Mouse (Mus musculus): Measurements from ENCODE around the gene 1700029J07Rik. TPM values are rescaled to one million over a fixed set of nuclear protein-coding genes. Genes with fewer than 3 reads are reported as not detected.

The 1700029J07Rik gene
- total RNA-seq (2021), result under 1 TPM; 0.33 to 0.50 TPM

DNA sequence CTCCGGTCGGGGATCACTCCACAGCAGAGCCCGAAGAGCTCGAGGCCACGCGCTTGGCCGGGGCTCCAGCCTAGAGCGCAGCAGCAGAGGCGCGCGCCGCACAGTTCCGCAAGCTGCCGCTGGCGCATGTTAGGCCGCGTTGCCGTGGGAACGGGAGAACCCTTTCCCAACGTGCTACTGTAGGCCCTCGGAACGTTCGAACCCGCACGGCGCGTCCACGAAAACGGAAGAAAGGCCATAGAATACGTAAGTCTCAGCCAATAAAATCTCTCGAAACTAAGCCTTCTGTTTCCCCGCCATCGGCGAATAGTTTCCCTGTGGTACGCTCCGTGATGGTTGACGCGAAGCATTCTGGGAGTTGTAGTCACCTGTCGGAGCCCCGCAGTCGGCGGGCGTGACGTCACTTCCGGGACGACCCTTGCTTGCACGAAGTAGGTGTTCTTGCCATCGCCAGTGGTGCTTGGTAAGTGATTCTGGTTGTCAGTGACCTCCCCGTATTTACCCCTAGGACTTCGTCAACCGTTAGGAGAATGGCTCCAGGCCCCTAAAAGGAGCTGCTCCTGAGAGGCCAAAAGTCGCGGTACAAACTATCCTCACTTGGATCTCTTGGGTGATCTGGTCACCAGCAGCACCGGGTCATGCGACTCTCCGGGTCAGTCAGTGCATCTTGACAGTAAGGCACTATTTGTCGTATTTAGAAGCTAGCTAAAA is at the start of gene 1700029J07Rik, which contains the start of gene Ufsp2:
TSS of gene 1700029J07Rik (minus strand) at position 127 of the 711 bp plus-strand sequence.
TSS of gene Ufsp2 (plus strand) at position 403 of the 711 bp plus-strand sequence.
- intact Hi-C loops (cut with DNase I), result loop anchor here (2.0 kb wide), 1 partner anchor 24 kb away; the partner anchor contains the start of gene Lrp2bp
- peak; percentile 97 to 98 for DNase-seq

DNA sequence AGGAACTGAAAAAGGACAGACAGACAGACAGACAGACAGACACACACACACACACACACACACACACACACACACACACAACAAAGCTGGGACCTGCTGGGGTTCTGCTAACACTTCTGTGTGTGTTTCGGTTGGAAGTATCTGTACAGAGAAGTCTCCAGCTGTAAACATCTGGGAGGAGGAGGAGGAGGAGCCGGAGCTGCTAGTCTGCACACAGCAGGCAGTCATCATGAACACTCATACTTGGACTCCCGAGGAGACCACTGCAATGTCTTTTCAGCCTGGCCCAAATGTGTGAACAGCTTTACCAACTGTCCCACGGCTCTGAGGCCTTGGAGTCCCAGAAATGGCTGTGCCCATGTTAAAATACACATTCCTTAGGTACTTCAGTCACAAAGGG is 49.3 kb upstream of the 1700029J07Rik start:
- DNase-seq, result no peak
- intact Hi-C loops (cut with DNase I), result no loop called here

DNA sequence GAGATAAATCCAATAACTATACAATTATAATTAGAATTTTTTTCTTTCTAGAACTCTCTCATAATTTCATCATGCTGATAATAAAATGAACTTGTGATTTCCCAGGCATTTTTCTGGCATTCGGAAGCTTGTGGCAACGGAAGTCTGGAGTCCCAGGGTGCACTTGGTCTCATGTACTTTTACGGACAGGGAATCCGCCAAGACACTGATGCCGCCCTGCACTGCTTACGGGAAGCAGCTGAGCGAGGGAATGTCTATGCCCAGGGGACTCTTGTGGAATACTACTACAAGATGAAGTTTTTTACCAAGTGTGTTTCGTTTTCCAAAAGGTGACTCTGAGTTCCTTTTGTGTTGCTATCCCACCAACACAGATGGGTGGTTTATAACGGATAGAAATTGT is 47.7 kb upstream of the 1700029J07Rik start:
- intact Hi-C loops (cut with DNase I), result no loop called here
- DNase-seq, result no peak

DNA sequence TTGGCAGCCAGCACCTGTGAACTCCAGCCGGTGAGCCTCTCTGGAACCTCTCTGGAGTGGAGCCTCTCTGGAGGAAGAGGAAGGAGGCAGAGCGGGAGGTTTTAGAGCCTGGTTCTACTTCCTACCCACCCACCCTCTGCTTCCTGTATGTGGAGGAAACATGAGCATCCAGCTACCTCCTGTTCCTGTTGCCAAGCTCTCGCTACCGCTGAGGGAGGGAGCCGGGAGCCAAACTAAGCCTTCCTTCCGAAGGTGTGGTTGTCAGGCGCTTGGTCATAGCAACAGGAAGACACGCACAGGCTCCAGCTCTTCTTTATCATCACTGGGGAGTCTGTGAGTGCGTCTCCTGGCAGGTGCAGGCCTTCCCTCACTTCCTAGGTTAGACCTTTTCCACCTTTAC is 47.2 kb upstream of the 1700029J07Rik start:
- intact Hi-C loops (cut with DNase I), result no loop called here
- peak in 1 of 2 experiments; percentile 14 for DNase-seq

DNA sequence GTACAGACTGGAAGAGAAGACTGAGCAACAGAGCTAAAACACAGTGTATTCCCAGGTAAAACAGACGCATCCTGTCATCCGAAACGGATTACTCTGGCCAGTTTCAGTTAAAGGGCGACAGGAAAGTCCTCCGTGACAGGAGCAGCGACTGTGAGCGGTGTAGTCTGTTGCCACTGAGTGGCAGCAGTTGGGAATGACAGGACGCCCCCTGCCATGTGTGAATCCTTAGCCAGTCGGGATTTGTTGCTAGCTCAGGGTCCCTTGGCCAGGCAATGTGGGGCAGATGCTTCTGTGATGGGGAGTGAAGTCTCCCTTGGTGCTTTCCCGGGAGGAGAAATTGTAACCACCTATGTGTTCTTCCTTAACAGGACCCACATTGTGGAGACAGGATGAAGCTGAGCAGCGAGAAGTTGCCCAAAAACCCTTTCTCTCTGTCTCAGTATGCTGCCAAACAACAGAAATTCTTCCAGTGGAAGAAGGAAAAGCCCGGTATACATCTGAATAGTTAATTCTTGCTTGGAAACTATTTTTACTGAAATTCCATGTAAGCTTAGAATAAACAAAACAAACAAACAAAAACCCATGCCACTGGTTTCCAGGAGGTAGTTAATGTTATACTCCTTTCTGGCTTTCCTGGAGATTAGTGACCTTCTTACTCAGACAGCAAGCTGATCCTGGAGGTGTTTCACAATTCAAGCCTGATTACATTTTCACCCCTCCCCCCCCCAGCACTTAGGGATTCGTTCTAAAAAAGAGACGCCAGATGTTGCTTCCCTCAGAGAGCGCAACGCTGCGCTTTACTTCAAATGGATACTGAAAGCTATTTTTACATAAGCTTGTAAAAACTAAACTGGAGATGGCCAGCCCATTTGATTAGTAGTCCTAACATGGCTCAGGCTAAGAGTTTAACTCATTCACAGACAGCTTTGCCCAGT is 36.0 kb upstream of the 1700029J07Rik start:
- intact Hi-C loops (cut with DNase I), result no loop called here
- DNase-seq, result peak; percentile 31 to 39

DNA sequence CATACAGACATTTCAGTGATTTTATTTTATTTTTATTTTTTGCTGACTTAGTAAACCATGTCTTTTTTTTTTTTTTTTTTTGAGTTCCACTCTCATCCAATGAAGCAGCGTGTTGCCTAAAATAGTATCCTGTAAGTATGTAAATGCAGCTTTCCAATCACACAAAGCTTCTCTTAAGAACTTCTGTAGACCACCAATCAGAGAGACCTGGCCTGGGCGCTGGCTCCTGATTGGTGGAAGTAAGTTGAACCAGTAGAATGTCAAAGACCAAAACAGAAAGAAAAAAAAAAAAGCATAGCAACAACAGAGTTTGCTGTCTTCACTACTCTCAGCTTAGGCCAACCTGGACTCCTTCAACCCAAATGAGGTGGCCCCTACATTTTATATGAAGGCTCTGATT is 35.3 kb upstream of the 1700029J07Rik start:
- intact Hi-C loops (cut with DNase I), result no loop called here
- DNase-seq, result no peak

DNA sequence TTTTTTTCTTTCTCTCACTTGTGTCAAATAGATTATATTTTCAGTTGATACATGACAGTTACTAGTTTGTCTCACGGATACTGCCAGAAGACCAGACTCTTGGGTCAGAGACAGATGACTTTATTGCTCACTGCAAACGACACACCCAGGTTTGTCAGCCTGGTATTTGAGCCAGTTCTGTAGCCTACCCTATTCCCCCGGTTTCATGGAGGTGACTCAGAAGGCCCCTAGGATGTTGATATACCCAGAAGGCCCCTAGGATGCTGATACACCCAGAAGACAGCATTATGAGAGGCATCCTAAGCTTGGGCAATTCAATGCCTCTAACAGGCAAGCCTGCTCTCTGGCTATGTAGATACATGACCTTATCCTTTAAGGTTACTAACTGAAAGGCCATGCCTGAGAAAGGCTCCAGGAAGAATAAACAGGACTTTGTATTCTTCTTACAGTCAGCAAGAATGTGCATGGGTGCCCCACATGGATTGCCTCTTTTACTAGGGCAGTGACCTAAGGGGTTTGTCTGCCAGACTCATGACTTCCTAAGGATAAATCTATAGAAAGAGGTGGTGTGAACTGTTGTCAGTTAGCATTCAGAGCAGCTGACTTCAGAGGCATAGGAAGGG is 32.1 kb upstream of the 1700029J07Rik start:
- intact Hi-C loops (cut with DNase I), result no loop called here
- DNase-seq, result no peak

DNA sequence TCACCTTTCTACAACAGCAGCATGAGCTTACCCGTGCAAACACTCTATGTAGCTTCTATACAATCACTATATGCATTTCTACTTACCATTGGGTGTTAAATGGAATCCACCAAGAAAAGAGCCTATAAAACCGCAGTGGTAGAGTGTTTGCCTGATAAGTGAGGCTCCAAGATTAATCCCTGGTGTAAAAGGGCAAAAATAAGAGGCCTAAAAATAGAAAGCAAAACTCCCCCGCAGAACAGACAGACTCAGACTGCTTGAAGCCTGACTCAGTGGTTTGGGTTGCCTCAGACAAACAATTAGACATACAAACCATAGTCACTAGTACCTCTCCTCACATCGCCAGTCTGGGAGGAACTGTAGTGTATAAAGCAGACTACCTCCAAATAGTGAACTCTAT is 30.5 kb upstream of the 1700029J07Rik start, which contains the start of gene Ankrd37:
TSS of gene Ankrd37 (minus strand) at position 112 of the 400 bp plus-strand sequence.
- intact Hi-C loops (cut with DNase I), result no loop called here
- DNase-seq, result no peak

DNA sequence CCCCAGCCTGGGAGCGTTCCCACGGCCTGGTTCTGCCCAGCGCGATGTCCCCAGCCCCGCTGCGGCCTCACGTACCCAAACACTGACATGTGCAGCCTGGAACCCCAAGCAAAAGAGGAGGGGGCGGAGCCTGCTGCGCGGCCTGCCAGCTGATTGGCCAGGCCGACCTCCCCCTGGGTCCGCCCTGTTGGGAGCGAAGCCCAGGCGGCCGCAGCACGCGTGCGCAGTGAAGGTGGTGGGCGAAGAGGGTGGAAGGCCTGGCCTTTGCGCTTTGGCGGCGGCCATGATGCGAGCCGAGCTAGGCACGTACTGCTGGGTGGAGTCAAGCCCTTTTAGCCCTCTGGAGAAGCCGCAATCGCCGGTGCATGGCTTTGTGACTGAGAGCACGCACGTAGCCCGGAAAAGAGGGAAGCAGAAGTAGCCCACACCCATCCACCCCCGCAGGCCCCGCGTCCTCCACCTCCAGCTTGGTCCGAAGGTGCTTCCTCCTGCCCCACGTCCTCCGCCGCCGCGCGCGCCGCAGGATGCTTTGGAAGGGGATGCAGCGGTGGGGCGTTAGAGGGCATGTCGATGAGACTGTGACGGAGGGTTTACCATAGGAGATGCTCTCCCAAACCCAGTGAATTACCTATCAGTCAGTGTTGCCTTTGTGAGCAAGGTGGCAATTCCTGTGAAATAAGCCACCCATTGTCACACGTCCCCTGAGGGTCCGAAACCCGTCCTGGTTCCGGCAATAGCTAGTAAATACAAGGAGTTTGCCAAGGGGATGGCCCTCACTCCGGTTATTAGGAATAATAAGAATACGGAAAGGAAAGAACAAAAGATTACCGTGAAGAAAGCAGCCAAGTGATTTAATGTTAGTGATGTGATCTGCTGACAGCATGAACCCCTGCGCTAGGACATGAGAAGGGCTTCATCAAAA is 25.0 kb upstream of the 1700029J07Rik start:
- intact Hi-C loops (cut with DNase I), result loop anchor here (2.0 kb wide), 2 partner anchors 25 to 151 kb away; partner anchors contain the start of genes 1700029J07Rik, Cfap97 and Ufsp2

DNA sequence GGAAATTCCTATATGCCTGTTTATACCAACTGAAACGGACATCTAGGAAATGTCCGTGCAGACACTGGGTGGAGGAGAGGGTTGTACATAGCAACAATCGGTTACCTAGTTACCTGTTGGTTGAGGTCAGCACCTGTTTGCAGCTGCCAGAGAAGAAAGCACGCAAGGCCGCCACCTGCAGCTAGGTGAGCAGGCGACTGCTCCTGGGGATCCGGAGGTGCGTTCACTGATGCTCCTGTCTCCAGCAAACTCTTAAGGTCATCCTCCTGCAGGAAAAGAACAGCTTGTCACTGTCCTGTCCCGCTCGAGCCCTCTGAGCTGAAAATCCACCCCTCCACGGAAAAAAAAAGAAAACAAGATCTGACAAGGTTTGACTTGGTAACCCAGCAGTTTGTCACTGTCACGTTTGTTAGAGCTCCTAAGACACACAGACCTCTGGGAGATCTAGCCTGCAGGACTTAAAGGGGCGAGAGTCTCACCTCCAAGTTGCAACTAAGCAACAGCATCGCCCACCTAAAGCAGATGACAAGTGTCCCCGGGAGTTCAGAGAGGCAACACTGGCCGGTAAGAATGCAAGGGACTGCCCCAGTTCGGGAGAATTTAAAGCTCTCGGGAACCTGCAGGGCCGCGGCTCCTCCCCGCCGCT is 24.2 kb upstream of the 1700029J07Rik start, which contains the start of gene Lrp2bp:
TSS of gene Lrp2bp (plus strand) at position 166 of the 646 bp plus-strand sequence.
- intact Hi-C loops (cut with DNase I), result loop anchor here (2.0 kb wide), 2 partner anchors 24 to 152 kb away; partner anchors contain the start of genes 1700029J07Rik, Cfap97 and Ufsp2
- no peak for DNase-seq

More for the DNA sequence above, 25.0 kb upstream of the 1700029J07Rik start:
- peak; percentile 99 to 100 for DNase-seq

DNA sequence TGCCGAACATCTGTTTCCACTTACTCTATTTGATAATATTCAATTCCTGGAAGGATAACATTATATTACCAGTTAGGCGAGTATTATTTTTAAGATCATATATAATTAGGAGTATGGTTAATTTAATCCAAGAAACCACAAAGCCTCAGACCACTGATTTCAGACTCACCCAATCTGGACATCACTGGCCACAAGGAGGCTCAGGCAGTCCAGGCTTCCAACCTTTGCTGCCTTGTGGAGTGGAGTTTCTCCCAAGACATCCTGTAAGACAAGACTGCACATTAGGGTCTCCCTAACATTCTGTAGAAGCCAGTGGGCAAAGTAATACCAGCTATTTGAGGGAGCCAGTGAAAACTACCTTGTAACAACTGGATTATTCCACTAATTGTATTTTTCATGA is 23.2 kb upstream of the 1700029J07Rik start:
- no peak for DNase-seq
- intact Hi-C loops (cut with DNase I), result loop anchor here (2.0 kb wide), 2 partner anchors 23 to 153 kb away; partner anchors contain the start of genes 1700029J07Rik, Cfap97 and Ufsp2

DNA sequence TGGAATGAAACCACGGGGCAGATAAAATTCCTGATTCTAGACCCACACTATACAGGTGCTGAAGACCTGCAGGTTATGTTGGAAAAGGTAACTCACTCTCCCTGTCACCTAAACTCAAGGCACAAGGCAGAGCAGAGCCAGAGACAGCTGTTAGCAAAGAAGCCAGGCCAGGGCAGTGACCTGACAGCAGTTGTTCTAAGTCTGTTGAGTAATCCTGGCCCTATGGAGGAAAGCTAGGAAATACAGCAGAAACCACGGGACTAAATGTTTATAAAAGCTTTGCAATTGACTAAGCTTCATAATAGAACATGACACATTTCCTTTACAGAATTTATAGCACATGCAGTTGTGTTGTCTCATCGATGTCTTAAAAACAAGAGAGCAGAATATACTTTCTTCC is 20.5 kb upstream of the 1700029J07Rik start:
- no peak for DNase-seq
- intact Hi-C loops (cut with DNase I), result no loop called here

DNA sequence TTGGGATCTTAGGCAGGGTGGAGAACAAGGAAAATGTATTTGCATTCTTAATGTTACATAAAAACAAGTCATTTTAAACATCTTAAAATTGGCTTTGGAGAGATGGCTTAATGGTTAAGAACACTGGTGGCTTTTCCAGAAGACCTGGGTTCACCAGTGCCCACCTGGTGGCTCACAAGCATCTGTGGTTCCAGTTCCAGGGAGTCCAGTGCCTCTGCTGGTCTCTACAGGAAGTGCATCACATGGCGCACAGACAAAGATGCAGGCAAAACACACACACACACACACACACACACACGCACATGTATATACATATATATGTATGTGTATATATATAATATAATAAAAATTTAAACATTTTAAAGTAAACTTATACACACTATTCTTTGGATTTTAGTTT is 19.1 kb upstream of the 1700029J07Rik start:
- intact Hi-C loops (cut with DNase I), result no loop called here
- no peak for DNase-seq

DNA sequence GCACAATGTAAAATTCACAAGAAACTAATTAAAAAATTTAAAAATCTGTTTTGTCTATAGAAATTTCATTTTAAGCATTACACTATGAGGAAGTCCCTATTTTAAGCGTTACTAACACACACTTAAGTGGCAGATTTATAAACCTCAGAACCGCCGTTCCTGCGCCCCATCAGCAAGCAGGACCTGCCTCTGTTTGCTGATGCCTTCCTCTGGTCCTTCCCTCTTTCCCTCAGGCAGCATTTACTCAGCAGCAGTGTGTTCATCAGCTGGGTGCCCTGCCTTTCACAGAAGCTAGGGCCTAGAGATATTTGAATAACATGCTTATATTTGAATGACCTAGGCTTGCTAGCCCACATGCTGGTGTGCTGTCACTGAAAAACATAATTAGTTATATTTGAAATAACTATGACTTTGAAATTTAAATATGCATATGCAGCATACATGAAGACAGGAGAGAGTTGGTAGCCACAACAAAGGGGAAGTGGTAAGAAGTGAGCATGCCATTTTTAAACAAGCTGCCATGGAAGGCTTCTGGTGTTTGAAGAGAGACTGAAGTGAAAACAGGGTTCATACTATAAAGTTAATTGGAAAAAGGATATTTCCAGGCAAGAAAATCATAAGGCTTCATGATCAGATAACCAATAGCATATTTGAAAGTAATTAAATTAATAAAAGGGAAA is 15.7 kb upstream of the 1700029J07Rik start:
- intact Hi-C loops (cut with DNase I), result no loop called here
- DNase-seq, result no peak

DNA sequence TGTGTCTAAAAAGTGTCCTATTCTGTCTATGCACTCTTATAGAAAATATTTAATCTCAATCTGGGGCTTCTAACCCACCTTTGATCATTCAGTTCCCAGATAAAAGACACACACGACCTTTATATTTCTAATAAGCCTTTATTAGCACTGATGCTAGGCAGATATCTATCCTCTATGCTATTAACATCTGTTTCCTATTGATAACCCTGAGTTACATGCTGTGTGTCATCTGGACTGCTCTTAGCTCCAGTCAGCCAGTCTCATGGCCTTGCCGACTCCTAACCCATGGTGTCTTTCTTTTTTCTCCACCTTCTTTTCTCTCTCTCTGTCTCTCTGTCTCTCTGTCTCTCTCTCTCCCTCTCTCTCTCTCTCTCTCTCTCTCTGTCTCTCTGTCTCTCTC is 13.1 kb upstream of the 1700029J07Rik start:
- no peak for DNase-seq
- intact Hi-C loops (cut with DNase I), result no loop called here

DNA sequence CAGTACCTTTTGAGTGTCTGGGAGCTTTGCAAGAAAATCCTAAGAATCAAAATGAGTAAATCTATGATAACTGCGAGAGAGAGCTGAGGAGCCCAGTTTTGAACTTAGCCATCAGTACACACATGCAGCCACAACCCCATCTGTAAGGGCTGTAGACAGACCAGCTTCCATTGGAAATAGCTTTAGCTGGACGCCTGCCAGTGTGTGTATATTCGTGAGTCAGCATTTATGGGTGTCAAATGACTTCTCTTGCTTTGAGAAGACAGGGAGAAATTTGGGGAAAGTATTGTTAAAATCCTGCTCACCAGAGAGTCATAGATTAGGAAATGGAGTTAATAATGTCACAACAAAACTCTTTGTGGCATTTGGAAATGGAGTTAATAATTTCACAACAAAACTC is 11.6 kb upstream of the 1700029J07Rik start:
- no peak for DNase-seq
- intact Hi-C loops (cut with DNase I), result no loop called here

DNA sequence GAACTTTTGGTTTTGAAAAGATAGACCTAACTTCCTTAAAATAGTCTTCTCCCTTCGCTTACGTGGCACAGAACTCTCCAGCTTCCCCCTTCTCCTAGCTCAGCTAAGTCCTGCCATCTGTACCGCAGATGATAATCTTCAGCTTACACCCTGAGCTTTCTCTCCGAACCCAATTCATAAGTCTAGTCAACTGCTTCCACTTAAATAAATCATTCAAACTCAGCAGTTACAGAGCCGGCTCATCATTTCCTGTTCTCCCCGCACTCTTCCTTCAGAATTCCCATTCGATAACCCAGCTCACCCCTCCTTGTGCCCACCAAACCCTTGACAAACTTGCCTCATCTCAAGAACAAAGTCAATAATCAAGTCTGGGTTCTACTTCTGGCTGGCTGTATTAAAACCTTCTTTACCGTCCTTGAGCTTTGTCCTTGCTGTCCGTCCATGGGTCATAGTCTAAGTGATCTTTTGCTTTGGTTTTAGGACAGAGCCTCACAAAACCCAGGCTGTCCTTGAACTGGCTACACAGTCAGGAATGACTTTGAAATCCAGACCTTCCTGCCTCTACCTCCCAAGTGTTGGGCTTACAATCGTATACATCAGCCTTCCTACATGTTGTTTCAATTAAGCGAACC is 901 bp upstream of the 1700029J07Rik start:
- intact Hi-C loops (cut with DNase I), result loop anchor here (2.0 kb wide), 1 partner anchor 23 kb away; the partner anchor contains the start of gene Lrp2bp
- DNase-seq, result no peak

All from heart, postnatal 36 days (tissue).